Mouse (Mus musculus): Measurements from ENCODE around the gene Traf3. TPM values are rescaled to one million over a fixed set of nuclear protein-coding genes. Genes with fewer than 3 reads are reported as not detected.

The Traf3 gene
- polyA plus RNA-seq, 1 experiment from 2014 or later, result 10.8 TPM

GRCm38 (mm10) chr12:111160871-111161270 lies 5.3 kb upstream of the Traf3 start:
- H3K27ac ChIP-seq (replicated peaks; ENCODE audit: low read depth, low read length), result no peak overlapping the region
- DNase-seq (ENCODE audit: low spot score) (no peak), ATAC-seq (ENCODE audit: insufficient number of reproducible peaks, low FRiP score, low TSS enrichment, low read depth) (no peak)
- H3K27me3 ChIP-seq (ENCODE audit: control insufficient read depth, insufficient read depth, low read length), result no peaks in the 10 kb centered on the region
- H3K9me3 ChIP-seq (ENCODE audit: control insufficient read depth, low read length), result no peaks in the 10 kb centered on the region
- WGBS, result 89% methylated on average over 10 of the region's 10 CpGs
- H3K9ac ChIP-seq (ENCODE audit: low read length), result no peak overlapping the region
- H3K4me1 ChIP-seq (ENCODE audit: control insufficient read depth, insufficient read depth, low read length), result peaks cover 13% of the 10 kb centered on the region
- H3K4me2 ChIP-seq (ENCODE audit: low read depth, severe bottlenecking), result no peak overlapping the region
- no peak overlapping the region for H3K4me3 ChIP-seq (ENCODE audit: low read depth, low read length)
- no peaks in the 10 kb centered on the region for H3K36me3 ChIP-seq (ENCODE audit: control insufficient read depth, insufficient read depth, low read length)

- no peak overlapping the region for H3K27ac ChIP-seq (replicated peaks; ENCODE audit: low read depth, low read length)
- WGBS, result 43% methylated on average over 7 of the region's 7 CpGs
- no peaks in the 10 kb centered on the region for H3K27me3 ChIP-seq (ENCODE audit: control insufficient read depth, insufficient read depth, low read length)
- DNase-seq (ENCODE audit: low spot score) (no peak), ATAC-seq (ENCODE audit: insufficient number of reproducible peaks, low FRiP score, low TSS enrichment, low read depth) (no peak)
- H3K9ac ChIP-seq (ENCODE audit: low read length), result no peak overlapping the region
- peaks cover 13% of the 10 kb centered on the region for H3K4me1 ChIP-seq (ENCODE audit: control insufficient read depth, insufficient read depth, low read length)
- no peak overlapping the region for H3K4me3 ChIP-seq (ENCODE audit: low read depth, low read length)
- no peaks in the 10 kb centered on the region for H3K36me3 ChIP-seq (ENCODE audit: control insufficient read depth, insufficient read depth, low read length)
- peak overlapping the region; percentile 31; the same call in 1 of the 2 replicates for H3K4me2 ChIP-seq (ENCODE audit: low read depth, severe bottlenecking)
- H3K9me3 ChIP-seq (ENCODE audit: control insufficient read depth, low read length), result no peaks in the 10 kb centered on the region
Observed at GRCm38 (mm10) chr12:111161943-111162311, 4.2 kb upstream of the Traf3 start.

GRCm38 (mm10) chr12:111162312-111163061 lies 3.7 kb upstream of the Traf3 start:
- DNase-seq (ENCODE audit: low spot score) (peak; percentile 64), ATAC-seq (ENCODE audit: insufficient number of reproducible peaks, low FRiP score, low TSS enrichment, low read depth) (no peak; the same call in 1 of the 2 replicates)
- no peak overlapping the region for H3K27ac ChIP-seq (replicated peaks; ENCODE audit: low read depth, low read length)
- H3K36me3 ChIP-seq (ENCODE audit: control insufficient read depth, insufficient read depth, low read length), result no peaks in the 10 kb centered on the region
- peak overlapping the region; percentile 50 for H3K9ac ChIP-seq (ENCODE audit: low read length)
- H3K9me3 ChIP-seq (ENCODE audit: control insufficient read depth, low read length), result no peaks in the 10 kb centered on the region
- WGBS, result 16% methylated on average over 16 of the region's 16 CpGs
- H3K4me1 ChIP-seq (ENCODE audit: control insufficient read depth, insufficient read depth, low read length), result peaks cover 13% of the 10 kb centered on the region
- H3K4me3 ChIP-seq (ENCODE audit: low read depth, low read length), result no peak overlapping the region
- no peaks in the 10 kb centered on the region for H3K27me3 ChIP-seq (ENCODE audit: control insufficient read depth, insufficient read depth, low read length)
- peak overlapping the region; percentile 31 for H3K4me2 ChIP-seq (ENCODE audit: low read depth, severe bottlenecking)

GRCm38 (mm10) chr12:111164310-111164751 lies 1.8 kb upstream of the Traf3 start:
- H3K9ac ChIP-seq (ENCODE audit: low read length), result peak overlapping the region; percentile 66
- H3K4me2 ChIP-seq (ENCODE audit: low read depth, severe bottlenecking), result peak overlapping the region; percentile 50
- ATAC-seq (ENCODE audit: insufficient number of reproducible peaks, low FRiP score, low TSS enrichment, low read depth), result peak; percentile 79; the same call in 1 of the 2 replicates
- DNase-seq (ENCODE audit: low spot score), result peak; percentile 89
- H3K4me1 ChIP-seq (ENCODE audit: control insufficient read depth, insufficient read depth, low read length), result peaks cover 22% of the 10 kb centered on the region
- H3K36me3 ChIP-seq (ENCODE audit: control insufficient read depth, insufficient read depth, low read length), result no peaks in the 10 kb centered on the region
- H3K27ac ChIP-seq (replicated peaks; ENCODE audit: low read depth, low read length), result peak overlapping the region; percentile 47
- no peaks in the 10 kb centered on the region for H3K27me3 ChIP-seq (ENCODE audit: control insufficient read depth, insufficient read depth, low read length)
- peak overlapping the region; percentile 30 for H3K4me3 ChIP-seq (ENCODE audit: low read depth, low read length)
- H3K9me3 ChIP-seq (ENCODE audit: control insufficient read depth, low read length), result no peaks in the 10 kb centered on the region
- WGBS, result 7% methylated on average over 13 of the region's 13 CpGs

GRCm38 (mm10) chr12:111165146-111165812 lies 891 bp upstream of the Traf3 start:
- WGBS, result 68% methylated on average over 10 of the region's 10 CpGs

GRCm38 (mm10) chr12:111166681-111167289 lies 615 bp downstream of the Traf3 start:
- WGBS, result under 1% methylated on average over 48 of the region's 48 CpGs
- Histone ChIP-seq H3K4me3 (ENCODE audit: low read depth, low read length) (peak overlapping the region; percentile 90), H3K27ac (replicated peaks; ENCODE audit: low read depth, low read length) (peak overlapping the region; percentile 80), H3K9ac (ENCODE audit: low read length) (peak overlapping the region; percentile 86), H3K4me1 (ENCODE audit: control insufficient read depth, insufficient read depth, low read length) (peaks cover 22% of the 10 kb centered on the region), H3K9me3 (ENCODE audit: control insufficient read depth, low read length) (no peaks in the 10 kb centered on the region), H3K36me3 (ENCODE audit: control insufficient read depth, insufficient read depth, low read length) (no peaks in the 10 kb centered on the region), H3K4me2 (ENCODE audit: low read depth, severe bottlenecking) (peak overlapping the region; percentile 76), H3K27me3 (ENCODE audit: control insufficient read depth, insufficient read depth, low read length) (no peaks in the 10 kb centered on the region)
- peak; percentile 58 for DNase-seq (ENCODE audit: low spot score)
- peak; percentile 17; the same call in 1 of the 2 replicates for ATAC-seq (ENCODE audit: insufficient number of reproducible peaks, low FRiP score, low TSS enrichment, low read depth)

More at GRCm38 (mm10) chr12:111165146-111165812, 891 bp upstream of the Traf3 start:
- Histone ChIP-seq H3K9me3 (ENCODE audit: control insufficient read depth, low read length) (no peaks in the 10 kb centered on the region), H3K4me3 (ENCODE audit: low read depth, low read length) (peak overlapping the region; percentile 90), H3K27ac (replicated peaks; ENCODE audit: low read depth, low read length) (peak overlapping the region; percentile 80; the same call in 1 of the 2 replicates), H3K4me1 (ENCODE audit: control insufficient read depth, insufficient read depth, low read length) (peaks cover 22% of the 10 kb centered on the region), H3K4me2 (ENCODE audit: low read depth, severe bottlenecking) (peak overlapping the region; percentile 76; the same call in 1 of the 2 replicates), H3K27me3 (ENCODE audit: control insufficient read depth, insufficient read depth, low read length) (no peaks in the 10 kb centered on the region), H3K36me3 (ENCODE audit: control insufficient read depth, insufficient read depth, low read length) (no peaks in the 10 kb centered on the region), H3K9ac (ENCODE audit: low read length) (no peak overlapping the region)
- ATAC-seq (ENCODE audit: insufficient number of reproducible peaks, low FRiP score, low TSS enrichment, low read depth) (no peak), DNase-seq (ENCODE audit: low spot score) (peak; percentile 59)

- no peaks in the 10 kb centered on the region for H3K27me3 ChIP-seq (ENCODE audit: control insufficient read depth, insufficient read depth, low read length)
- H3K4me1 ChIP-seq (ENCODE audit: control insufficient read depth, insufficient read depth, low read length), result peaks cover 17% of the 10 kb centered on the region
- ATAC-seq (ENCODE audit: insufficient number of reproducible peaks, low FRiP score, low TSS enrichment, low read depth) (no peak), DNase-seq (ENCODE audit: low spot score) (no peak)
- WGBS, result 90% methylated on average over 4 of the region's 4 CpGs
- no peaks in the 10 kb centered on the region for H3K36me3 ChIP-seq (ENCODE audit: control insufficient read depth, insufficient read depth, low read length)
- H3K4me2 ChIP-seq (ENCODE audit: low read depth, severe bottlenecking), result no peak overlapping the region
- no peak overlapping the region for H3K4me3 ChIP-seq (ENCODE audit: low read depth, low read length)
- H3K9me3 ChIP-seq (ENCODE audit: control insufficient read depth, low read length), result no peaks in the 10 kb centered on the region
- no peak overlapping the region for H3K27ac ChIP-seq (replicated peaks; ENCODE audit: low read depth, low read length)
- no peak overlapping the region for H3K9ac ChIP-seq (ENCODE audit: low read length)
Observed at GRCm38 (mm10) chr12:111168891-111169290, 2.7 kb downstream of the Traf3 start.

- 80% methylated on average over 4 of the region's 4 CpGs for WGBS
Observed at GRCm38 (mm10) chr12:111178772-111179171, 12.6 kb downstream of the Traf3 start.

More at GRCm38 (mm10) chr12:111178772-111179171, 12.6 kb downstream of the Traf3 start:
- no peak for ATAC-seq (ENCODE audit: insufficient number of reproducible peaks, low FRiP score, low TSS enrichment, low read depth)
- Histone ChIP-seq H3K9me3 (ENCODE audit: control insufficient read depth, low read length) (no peaks in the 10 kb centered on the region), H3K4me3 (ENCODE audit: low read depth, low read length) (no peak overlapping the region), H3K4me1 (ENCODE audit: control insufficient read depth, insufficient read depth, low read length) (no peaks in the 10 kb centered on the region), H3K9ac (ENCODE audit: low read length) (no peak overlapping the region), H3K27me3 (ENCODE audit: control insufficient read depth, insufficient read depth, low read length) (no peaks in the 10 kb centered on the region), H3K36me3 (ENCODE audit: control insufficient read depth, insufficient read depth, low read length) (no peaks in the 10 kb centered on the region; the same call in 1 of the 2 replicates), H3K4me2 (ENCODE audit: low read depth, severe bottlenecking) (no peak overlapping the region), H3K27ac (replicated peaks; ENCODE audit: low read depth, low read length) (no peak overlapping the region)
- DNase-seq (ENCODE audit: low spot score), result no peak
